Mouse (Mus musculus) neural tube, embryonic 12.5 days (tissue): ENCODE results near the gene Fam189b. TPM values are rescaled to one million over a fixed set of nuclear protein-coding genes. Genes with fewer than 3 reads are reported as not detected.
A peak's percentile ranks its signal among the peaks of the same experiment; 100 is the strongest.

Experiments used
- ATAC-seq: fragments of 200-750 bp; cut with Nextera tagmentation; 2 replicates; pipeline ENCODE4 v1.8.0; 2017; ENCODE audit warnings: low read depth, mild to moderate bottlenecking, moderate TSS enrichment, moderate library complexity; ENCODE audit not compliant: low FRiP score
- H3K27ac ChIP-seq: fragments of 300-500 bp; sonication (generic); 2 replicates; pipeline ENCODE4 v1.5.1; 2016
- H3K27me3 ChIP-seq: fragments of 300-500 bp; sonication (generic); replicated peaks from 2 replicates; pipeline ENCODE4 v1.6.1; 2016; ENCODE audit warnings: mild to moderate bottlenecking
- H3K36me3 ChIP-seq: fragments of 300-500 bp; sonication (generic); 2 replicates; pipeline ENCODE4 v1.6.1; 2016; ENCODE audit warnings: mild to moderate bottlenecking
- H3K4me1 ChIP-seq: fragments of 300-500 bp; sonication (generic); 2 replicates; pipeline ENCODE4 v1.6.1; 2016
- H3K4me2 ChIP-seq: fragments of 300-500 bp; sonication (generic); replicated peaks from 2 replicates; pipeline ENCODE4 v1.6.1; 2016; ENCODE audit warnings: mild to moderate bottlenecking
- H3K4me3 ChIP-seq: fragments of 300-500 bp; sonication (generic); 2 replicates; pipeline ENCODE4 v1.5.1; 2016
- H3K9ac ChIP-seq: fragments of 300-500 bp; sonication (generic); 2 replicates; pipeline ENCODE4 v1.6.1; 2016; ENCODE audit warnings: mild to moderate bottlenecking
- H3K9me3 ChIP-seq: fragments of 300-500 bp; sonication (generic); 2 replicates; pipeline ENCODE4 v1.6.1; 2016; ENCODE audit warnings: mild to moderate bottlenecking
- WGBS: fragments of 180-500 bp; shearing (Covaris S2); methylation state at CpG from one replicate; pipeline ENCODE4 v1.1.7; 2016; 5-methylcytosine and 5-hydroxymethylcytosine counted together
- polyA plus RNA-seq: library from polyadenylated mRNA; unstranded; fragments of >200 nt; fragmentation: Nextera tagmentation; extraction: Ambion mirVana; gene quantifications from 2 replicates; pipeline ENCODE4 v1.2.1, GENCODE M21; 2016

The Fam189b gene
- polyA plus RNA-seq, result 34.1 and 42.5 TPM in 2 replicates

DNA sequence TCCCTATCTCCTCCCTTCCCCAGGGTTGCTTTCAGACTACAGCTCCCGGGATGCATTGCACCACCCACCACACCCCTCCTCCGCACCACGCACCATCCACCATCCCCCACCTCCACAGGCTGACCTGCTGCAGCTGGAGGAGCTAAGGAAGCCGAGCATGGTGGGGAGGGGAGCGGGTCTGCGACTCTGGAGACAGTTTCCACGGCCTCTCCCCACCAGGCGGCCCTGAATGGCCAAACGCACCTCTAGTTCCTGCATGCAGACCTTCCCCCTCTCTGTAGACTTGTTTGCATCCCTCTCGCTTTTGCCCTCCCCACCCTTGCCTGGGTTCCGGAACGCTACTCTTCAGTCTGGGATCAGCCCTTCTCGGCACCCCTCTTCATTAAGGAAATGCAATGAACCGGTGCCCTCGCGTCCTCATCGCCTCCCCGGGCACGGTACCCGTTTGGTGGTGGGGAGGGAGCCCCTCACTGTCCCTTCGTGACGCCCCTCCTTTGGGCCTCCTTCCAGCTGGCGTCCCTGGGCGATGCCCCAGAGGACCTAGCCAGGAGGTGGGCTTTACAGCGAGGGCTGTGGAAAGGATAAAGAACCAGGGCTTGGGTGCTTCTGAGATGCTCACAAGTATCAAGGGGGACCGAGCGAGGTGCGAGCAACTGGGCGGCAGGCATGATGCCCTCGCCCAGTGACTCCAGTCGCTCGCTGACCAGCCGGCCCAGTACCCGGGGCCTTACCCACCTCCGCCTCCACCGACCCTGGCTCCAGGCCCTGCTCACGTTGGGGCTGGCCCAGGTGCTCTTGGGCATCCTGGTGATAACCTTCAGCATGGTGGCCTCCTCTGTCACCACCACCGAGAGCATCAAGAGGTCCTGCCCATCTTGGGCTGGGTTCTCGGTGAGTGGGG, at the start of gene Fam189b:
Fam189b (plus strand) TSS at position 86 of the 901 bp plus-strand sequence.
- peak; percentile 94 for ATAC-seq
- peaks cover 47% of the 10 kb centered on the region for H3K36me3 ChIP-seq
- H3K9ac ChIP-seq, result peak within 1 kb of the TSS; percentile 78
- H3K4me3 ChIP-seq, result peak within 1 kb of the TSS; percentile 53
- peaks cover 33% of the 10 kb centered on the region for H3K4me1 ChIP-seq
- WGBS, result 6% methylated on average over 39 of the region's 39 CpGs
- H3K27me3 ChIP-seq, result no peaks in the 10 kb centered on the region
- H3K4me2 ChIP-seq, result peak within 1 kb of the TSS; percentile 85
- peak within 1 kb of the TSS; percentile 33 for H3K27ac ChIP-seq
- H3K9me3 ChIP-seq, result no peaks in the 10 kb centered on the region

- Histone ChIP-seq H3K9me3 (no peaks in the 10 kb centered on the region), H3K9ac (no peak overlapping the region), H3K27ac (no peak overlapping the region), H3K27me3 (no peaks in the 10 kb centered on the region; the same call in none of the 2 replicates), H3K36me3 (no peaks in the 10 kb centered on the region), H3K4me2 (no peak overlapping the region), H3K4me1 (peaks cover 7% of the 10 kb centered on the region), H3K4me3 (no peak overlapping the region)
- no peak for ATAC-seq
- 93% methylated on average over 1 of the region's 1 CpGs for WGBS
Observed at GRCm38 (mm10) chr3:89133752-89134151, 49.2 kb upstream of the Fam189b start.

DNA sequence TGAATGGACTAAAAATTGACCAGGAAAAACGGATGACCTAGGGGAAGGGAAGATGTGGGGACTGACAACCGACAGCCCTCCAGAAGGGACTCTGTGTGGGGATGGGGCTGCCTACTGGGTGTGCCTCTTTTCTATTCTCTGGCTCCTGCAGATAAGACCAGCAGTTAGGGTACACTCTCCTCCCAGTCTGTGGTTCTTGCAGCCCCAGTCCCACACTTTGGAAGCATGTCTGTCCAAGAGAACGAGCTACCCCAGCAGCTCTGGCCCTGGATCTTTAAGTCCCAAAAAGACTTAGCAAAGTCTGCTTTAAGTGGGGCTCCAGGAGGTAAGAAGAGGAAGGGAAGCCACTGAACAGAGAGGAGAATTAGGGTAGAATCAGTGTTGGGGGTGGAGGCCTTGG, 47.0 kb upstream of the Fam189b start, which contains the start of gene Pklr:
Pklr (plus strand) TSS at position 185 of the 400 bp plus-strand sequence.
- H3K27me3 ChIP-seq, result no peaks in the 10 kb centered on the region; the same call in none of the 2 replicates
- no peak for ATAC-seq
- H3K9me3 ChIP-seq, result no peaks in the 10 kb centered on the region
- no peaks in the 10 kb centered on the region for H3K36me3 ChIP-seq
- no peak within 1 kb of the TSS for H3K4me2 ChIP-seq
- H3K27ac ChIP-seq, result no peak within 1 kb of the TSS
- no peak within 1 kb of the TSS for H3K4me3 ChIP-seq
- WGBS, result 57% methylated on average over 3 of the region's 3 CpGs
- no peak within 1 kb of the TSS for H3K9ac ChIP-seq
- peaks cover 7% of the 10 kb centered on the region for H3K4me1 ChIP-seq

DNA sequence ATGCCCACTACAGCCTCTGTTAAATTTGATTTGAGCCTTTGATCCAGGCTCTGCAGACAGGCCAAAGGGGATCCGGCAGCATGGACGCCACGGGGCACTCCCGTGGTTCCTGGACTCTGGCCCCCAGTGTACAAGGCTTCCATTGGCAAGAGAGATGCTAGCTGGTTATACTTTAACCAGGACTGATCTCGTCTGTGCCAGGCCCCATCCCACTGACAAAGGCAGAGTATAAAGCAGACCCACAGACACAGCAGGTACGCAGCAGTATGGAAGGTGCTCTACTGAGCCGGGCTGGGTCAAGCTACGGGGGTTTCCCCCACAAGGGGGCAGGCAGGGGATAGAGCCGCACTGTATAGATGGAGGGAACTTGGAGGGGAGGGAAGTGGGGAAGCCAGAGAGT, 46.6 kb upstream of the Fam189b start:
- 20% methylated on average over 9 of the region's 9 CpGs for WGBS
- Histone ChIP-seq H3K4me2 (no peak overlapping the region), H3K36me3 (no peaks in the 10 kb centered on the region), H3K4me3 (no peak overlapping the region), H3K27ac (no peak overlapping the region), H3K9me3 (no peaks in the 10 kb centered on the region), H3K9ac (no peak overlapping the region), H3K27me3 (no peaks in the 10 kb centered on the region; the same call in none of the 2 replicates), H3K4me1 (peaks cover 7% of the 10 kb centered on the region)
- no peak for ATAC-seq

DNA sequence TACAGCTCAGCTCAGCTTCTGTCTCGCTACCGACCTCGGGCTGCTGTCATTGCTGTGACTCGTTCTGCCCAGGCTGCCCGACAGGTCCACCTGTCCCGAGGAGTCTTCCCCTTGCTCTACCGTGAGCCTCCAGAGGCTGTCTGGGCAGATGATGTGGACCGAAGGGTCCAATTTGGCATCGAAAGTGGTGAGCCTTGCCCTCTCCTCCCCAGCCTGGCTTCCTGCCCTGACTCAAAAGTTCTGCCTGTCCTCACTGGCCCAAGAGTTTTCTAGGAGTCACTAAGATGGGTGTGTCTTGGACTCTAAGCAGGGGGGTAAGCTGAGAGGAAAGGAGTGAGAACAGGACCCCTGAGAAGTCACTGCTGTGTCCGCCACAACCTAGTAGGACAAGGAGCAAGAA, 38.1 kb upstream of the Fam189b start:
- 88% methylated on average over 10 of the region's 10 CpGs for WGBS
- no peak for ATAC-seq
- no peak overlapping the region for H3K9ac ChIP-seq
- peaks cover 28% of the 10 kb centered on the region for H3K27me3 ChIP-seq
- H3K27ac ChIP-seq, result no peak overlapping the region
- no peak overlapping the region for H3K4me3 ChIP-seq
- H3K4me1 ChIP-seq, result peaks cover 14% of the 10 kb centered on the region
- H3K36me3 ChIP-seq, result no peaks in the 10 kb centered on the region
- H3K9me3 ChIP-seq, result no peaks in the 10 kb centered on the region
- H3K4me2 ChIP-seq, result no peak overlapping the region

DNA sequence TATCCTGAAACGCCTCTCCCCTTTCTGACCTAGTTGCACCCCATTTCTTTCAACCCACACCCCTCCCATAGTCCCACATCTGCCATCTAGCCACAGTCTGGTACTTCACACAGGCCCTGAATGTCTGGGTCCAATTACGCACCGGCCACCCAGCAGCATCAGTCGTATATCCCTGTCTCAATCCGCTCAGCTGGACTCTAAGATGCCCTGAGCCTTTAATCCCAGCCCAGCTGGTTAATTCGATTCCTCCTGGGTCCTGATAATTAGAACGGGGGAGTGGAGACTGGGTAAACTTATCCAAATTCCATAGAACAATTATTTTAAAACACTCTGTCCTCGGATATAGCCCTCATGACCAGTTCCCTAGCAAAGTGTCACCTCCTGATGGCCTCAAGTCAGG, 37.4 kb upstream of the Fam189b start:
- 61% methylated on average over 8 of the region's 8 CpGs for WGBS
- Histone ChIP-seq H3K4me1 (peaks cover 14% of the 10 kb centered on the region), H3K27ac (no peak overlapping the region), H3K9ac (no peak overlapping the region), H3K4me3 (no peak overlapping the region), H3K27me3 (peaks cover 33% of the 10 kb centered on the region), H3K4me2 (no peak overlapping the region), H3K9me3 (no peaks in the 10 kb centered on the region), H3K36me3 (peaks cover 3% of the 10 kb centered on the region; the same call in 1 of the 2 replicates)
- no peak for ATAC-seq

- 20% methylated on average over 26 of the region's 26 CpGs for WGBS
- ATAC-seq, result 0 out of 2 replicates have a peak, but pooled peaks have one; percentile 19
- no peak overlapping the region for H3K27ac ChIP-seq
Observed at GRCm38 (mm10) chr3:89147101-89147978, 35.6 kb upstream of the Fam189b start.

GRCm38 (mm10) chr3:89147979-89148311, 35.0 kb upstream of the Fam189b start:
- H3K27me3 ChIP-seq, result peaks cover 33% of the 10 kb centered on the region
- H3K4me1 ChIP-seq, result peaks cover 14% of the 10 kb centered on the region
- no peak overlapping the region for H3K27ac ChIP-seq
- H3K9me3 ChIP-seq, result no peaks in the 10 kb centered on the region
- H3K9ac ChIP-seq, result no peak overlapping the region
- no peak for ATAC-seq
- no peak overlapping the region for H3K4me3 ChIP-seq
- peak overlapping the region; percentile 40 for H3K4me2 ChIP-seq
- 9% methylated on average over 15 of the region's 15 CpGs for WGBS
- H3K36me3 ChIP-seq, result peaks cover 4% of the 10 kb centered on the region; the same call in 1 of the 2 replicates

More at GRCm38 (mm10) chr3:89147101-89147978, 35.6 kb upstream of the Fam189b start:
- peaks cover 33% of the 10 kb centered on the region for H3K27me3 ChIP-seq
- peaks cover 14% of the 10 kb centered on the region for H3K4me1 ChIP-seq
- H3K36me3 ChIP-seq, result peaks cover 4% of the 10 kb centered on the region; the same call in 1 of the 2 replicates
- no peak overlapping the region for H3K9ac ChIP-seq
- no peaks in the 10 kb centered on the region for H3K9me3 ChIP-seq
- H3K4me3 ChIP-seq, result no peak overlapping the region
- peak overlapping the region; percentile 40 for H3K4me2 ChIP-seq

- H3K36me3 ChIP-seq, result peaks cover 4% of the 10 kb centered on the region; the same call in 1 of the 2 replicates
- H3K9me3 ChIP-seq, result no peaks in the 10 kb centered on the region
- H3K9ac ChIP-seq, result no peak overlapping the region
- ATAC-seq, result no peak
- H3K27ac ChIP-seq, result no peak overlapping the region
- peaks cover 33% of the 10 kb centered on the region for H3K27me3 ChIP-seq
- WGBS, result 72% methylated on average over 14 of the region's 14 CpGs
- H3K4me2 ChIP-seq, result no peak overlapping the region
- H3K4me3 ChIP-seq, result no peak overlapping the region
- H3K4me1 ChIP-seq, result peaks cover 14% of the 10 kb centered on the region
Observed at GRCm38 (mm10) chr3:89148567-89148966, 34.4 kb upstream of the Fam189b start.

DNA sequence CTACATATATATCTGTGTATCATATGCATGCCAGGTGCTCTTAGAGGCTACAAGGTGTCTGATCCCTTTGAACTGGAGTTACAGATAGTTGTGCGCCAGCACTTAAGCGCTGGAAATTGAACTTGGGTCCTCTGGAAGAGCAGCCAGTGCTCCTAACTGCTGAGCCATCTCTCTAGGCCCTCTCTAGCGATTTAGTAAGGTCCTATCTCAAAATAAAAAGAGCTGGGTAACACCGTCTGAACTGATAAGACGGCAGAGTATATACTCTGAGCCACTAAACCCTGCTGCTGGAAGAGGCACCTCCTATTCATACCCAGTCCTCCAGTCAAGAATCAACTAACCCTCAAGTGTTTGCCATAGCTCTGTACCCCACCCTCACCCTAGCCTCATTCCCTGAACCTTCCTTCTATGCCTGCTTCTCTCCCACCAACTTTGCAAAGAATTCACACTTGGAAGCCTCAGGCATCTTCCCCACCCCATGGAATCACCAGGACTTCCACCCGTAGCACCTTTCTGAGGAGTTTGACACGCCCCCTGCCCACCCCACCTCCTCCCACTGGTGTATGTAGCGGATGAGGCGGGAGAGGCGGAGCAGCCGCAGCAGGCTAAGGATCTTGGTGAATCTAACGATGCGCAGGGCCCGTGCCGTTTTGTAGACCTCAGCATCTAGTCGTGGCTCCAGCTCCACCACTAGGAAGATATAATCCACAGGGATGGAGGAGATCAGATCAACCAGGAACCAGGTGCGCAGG, 30.7 kb upstream of the Fam189b start:
- WGBS, result 61% methylated on average over 17 of the region's 17 CpGs

GRCm38 (mm10) chr3:89156951-89157350, 26.0 kb upstream of the Fam189b start:
- Histone ChIP-seq H3K9me3 (no peaks in the 10 kb centered on the region), H3K4me1 (peaks cover 17% of the 10 kb centered on the region), H3K27ac (no peak overlapping the region), H3K36me3 (no peaks in the 10 kb centered on the region; the same call in 1 of the 2 replicates), H3K9ac (no peak overlapping the region), H3K27me3 (no peaks in the 10 kb centered on the region), H3K4me3 (no peak overlapping the region), H3K4me2 (no peak overlapping the region)
- 86% methylated on average over 8 of the region's 8 CpGs for WGBS
- no peak for ATAC-seq

More for the DNA sequence above, 30.7 kb upstream of the Fam189b start:
- H3K4me3 ChIP-seq, result no peak overlapping the region
- H3K9me3 ChIP-seq, result no peaks in the 10 kb centered on the region
- H3K4me2 ChIP-seq, result no peak overlapping the region
- H3K36me3 ChIP-seq, result peaks cover 4% of the 10 kb centered on the region; the same call in 1 of the 2 replicates
- H3K9ac ChIP-seq, result no peak overlapping the region
- H3K27ac ChIP-seq, result no peak overlapping the region
- H3K27me3 ChIP-seq, result peaks cover 24% of the 10 kb centered on the region
- no peak for ATAC-seq
- H3K4me1 ChIP-seq, result peaks cover 8% of the 10 kb centered on the region
